Mouse (Mus musculus) brain, embryonic 18.5 days (tissue): ENCODE data around the gene Gm17662.

Experiments used
- DNase-seq: peaks from one replicate; pipeline ENCODE4 v3.0.0-alpha.2; 2012; ENCODE audit warnings: low read depth, low spot score

The Gm17662 gene

DNA sequence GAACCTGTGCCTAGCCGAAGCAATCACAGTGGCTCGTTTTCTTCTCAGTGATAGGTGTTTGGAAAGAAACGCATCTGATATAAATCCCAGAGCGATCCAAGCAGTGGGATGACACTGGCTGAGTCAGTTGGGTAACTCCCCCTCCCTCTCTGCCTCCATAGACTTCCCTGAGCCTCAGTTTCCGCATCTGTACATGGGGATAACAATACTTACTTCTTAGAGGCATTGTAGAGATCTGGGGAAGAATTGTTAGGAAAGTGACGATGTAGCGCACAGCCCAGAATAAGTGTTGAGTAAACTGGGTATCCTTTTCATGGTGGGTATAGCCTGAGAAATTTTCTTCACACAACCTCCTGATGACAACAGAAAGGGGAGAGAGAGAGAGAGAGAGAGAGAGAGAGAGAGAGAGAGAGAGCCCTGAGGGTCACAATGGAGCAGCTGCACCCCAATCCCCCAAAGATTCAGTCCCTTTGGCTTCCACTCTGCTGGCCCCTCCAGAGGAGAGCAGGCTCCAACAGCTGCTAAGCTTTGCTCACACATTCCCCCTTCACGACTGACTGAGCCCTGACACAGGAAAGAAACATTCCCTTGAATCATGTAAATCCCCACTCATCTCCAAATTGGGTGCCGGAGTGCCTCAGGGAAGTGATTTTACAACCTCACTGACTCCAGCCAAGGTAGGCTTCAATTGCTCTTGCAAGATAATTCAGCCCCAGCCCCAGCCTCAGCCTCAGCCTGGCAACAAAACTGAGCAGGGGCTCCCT, 31.6 kb downstream of the Gm17662 start:
- no peak for DNase-seq

DNA sequence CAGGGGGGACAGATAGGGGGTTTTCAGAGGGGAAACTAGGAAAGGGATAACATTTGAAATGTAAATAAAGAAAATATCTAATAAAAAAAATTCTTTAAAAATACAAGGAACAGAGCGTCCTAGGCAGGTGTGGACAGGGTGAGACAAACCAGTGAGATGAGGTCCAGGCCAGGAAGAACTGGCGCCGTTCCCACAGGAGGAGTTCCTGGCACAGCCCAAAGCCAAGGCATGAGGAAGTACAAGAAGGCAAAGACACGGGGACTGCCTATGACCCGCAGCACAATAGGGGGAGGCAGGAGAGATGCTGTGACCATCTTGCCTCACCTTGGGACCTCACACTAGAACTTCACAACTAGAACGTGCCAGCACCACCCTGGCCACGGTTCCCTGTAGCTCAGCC, 34.6 kb downstream of the Gm17662 start:
- DNase-seq: no peak

DNA sequence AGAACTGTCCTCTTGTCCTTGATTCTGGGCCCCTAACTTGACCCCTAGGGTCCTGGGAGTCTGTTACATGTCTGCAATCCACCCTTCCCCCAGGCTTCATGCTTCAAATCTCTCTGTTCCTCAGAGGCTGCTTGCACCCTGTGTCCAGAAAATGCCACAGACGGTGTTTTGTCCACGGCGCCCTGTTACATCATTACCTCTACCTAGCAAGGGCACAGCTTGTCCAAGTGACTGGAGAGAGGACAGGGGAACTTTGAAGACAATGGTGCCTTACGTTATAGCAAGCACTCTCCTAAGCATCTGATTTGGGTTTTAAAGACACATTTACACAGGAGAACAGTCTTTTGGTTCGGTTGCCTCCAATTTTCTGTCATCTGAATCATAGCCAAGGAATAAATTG, 36.5 kb downstream of the Gm17662 start:
- DNase-seq: no peak

DNA sequence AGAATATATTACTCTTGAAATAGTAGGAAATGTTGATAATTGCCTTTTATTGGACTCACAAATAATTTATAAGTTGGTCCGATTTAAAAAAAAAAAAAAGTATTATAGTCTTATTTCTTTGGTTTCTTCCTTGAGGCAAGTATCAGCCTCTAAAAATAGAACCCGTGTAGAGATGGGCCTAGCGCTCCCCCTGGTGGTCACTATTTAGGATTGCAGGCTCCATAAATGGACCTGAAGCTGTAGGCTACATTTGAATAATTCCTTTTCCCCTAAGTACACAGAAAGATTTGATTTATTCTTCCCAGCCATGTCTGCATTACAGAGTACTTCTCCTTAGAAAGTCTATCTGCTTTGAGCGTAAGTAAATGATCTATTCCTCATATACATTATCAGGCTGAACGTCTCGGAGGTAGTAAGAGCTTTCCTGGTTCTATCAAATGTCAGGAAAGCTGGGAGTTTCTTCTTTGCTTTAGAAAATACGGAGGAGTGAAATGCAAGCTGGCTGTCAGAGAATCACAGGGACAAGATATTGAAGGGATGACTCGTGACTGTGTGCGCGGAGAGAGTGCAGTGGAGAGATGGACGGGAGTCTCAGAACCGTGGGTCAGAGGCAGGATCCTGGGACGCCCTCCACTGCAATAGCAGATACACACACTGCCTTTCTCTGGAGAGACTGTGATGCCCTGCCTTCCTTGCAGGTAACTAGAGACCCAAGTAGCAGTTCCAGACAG, 37.0 kb downstream of the Gm17662 start:
- peak; percentile 70 for DNase-seq

DNA sequence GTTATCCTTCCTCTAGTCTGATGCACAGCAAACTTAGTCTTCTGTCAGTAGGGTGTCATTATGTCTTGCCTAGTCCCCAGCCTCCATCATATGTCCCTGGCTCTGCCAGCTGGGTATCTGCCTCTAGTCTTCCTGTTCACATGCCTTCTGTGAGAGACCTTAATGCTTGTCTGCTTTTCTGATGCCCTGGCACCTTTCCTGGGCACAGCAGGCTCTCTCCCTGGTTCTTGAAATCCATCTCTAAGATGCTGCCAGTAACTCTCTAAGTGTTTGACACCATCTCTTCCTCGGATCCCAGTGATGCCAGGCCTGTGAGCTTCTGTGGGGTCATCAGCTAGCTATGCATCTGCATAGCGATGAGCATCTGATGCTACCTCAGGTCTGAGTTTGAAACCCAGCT, 45.7 kb downstream of the Gm17662 start:
- DNase-seq: no peak

DNA sequence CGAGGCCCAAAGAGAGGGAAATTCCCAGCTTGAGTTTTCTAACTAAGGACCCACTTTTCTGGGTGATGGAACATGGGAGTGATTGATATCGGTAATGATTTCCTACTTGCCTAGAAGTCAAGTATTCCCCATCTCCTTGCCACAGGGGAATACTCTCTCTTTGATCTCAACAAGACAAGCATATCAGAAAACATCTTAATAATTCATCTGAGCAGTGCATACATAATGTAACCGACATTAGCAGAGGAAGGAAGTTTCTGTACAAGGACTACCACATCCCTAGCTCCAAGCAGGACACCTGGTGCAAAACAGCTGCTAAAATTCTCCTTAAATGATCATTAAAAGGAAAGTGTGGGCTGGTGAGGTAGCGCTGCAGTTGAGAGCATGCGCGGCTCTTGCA, 47.9 kb downstream of the Gm17662 start:
- DNase-seq: no peak
